Mouse (Mus musculus) liver, adult 2 months (tissue): ENCODE measurements around the gene AU015836.

Experiments
- CTCF ChIP-seq: fragments of 200-500 bp; IDR thresholded peaks from 2 replicates; pipeline ENCODE4 v1.5.1; 2011; ENCODE audit warnings: low read depth, low read length, control low read depth
- POLR2A ChIP-seq: fragments of 200-500 bp; IDR thresholded peaks from 2 replicates; pipeline ENCODE4 v1.6.1; 2011; ENCODE audit warnings: low read length, control low read depth; ENCODE audit not compliant: insufficient read depth; ENCODE audit errors: extremely low read depth

GRCm38 (mm10) chrX:93982193-93982592 is 13.7 kb downstream of the AU015836 start:
- no peak for TF ChIP-seq CTCF
- no peak for TF ChIP-seq POLR2A
